Mouse (Mus musculus): ENCODE results near the gene Exosc8.
A peak's percentile ranks its signal among the peaks of the same experiment; 100 is the strongest.
"Not testable (repeated sequence)": the region's sequence is repeated elsewhere in the genome, so short reads cannot be mapped to it uniquely, and the experiment has no call there.

Gene Exosc8

DNA sequence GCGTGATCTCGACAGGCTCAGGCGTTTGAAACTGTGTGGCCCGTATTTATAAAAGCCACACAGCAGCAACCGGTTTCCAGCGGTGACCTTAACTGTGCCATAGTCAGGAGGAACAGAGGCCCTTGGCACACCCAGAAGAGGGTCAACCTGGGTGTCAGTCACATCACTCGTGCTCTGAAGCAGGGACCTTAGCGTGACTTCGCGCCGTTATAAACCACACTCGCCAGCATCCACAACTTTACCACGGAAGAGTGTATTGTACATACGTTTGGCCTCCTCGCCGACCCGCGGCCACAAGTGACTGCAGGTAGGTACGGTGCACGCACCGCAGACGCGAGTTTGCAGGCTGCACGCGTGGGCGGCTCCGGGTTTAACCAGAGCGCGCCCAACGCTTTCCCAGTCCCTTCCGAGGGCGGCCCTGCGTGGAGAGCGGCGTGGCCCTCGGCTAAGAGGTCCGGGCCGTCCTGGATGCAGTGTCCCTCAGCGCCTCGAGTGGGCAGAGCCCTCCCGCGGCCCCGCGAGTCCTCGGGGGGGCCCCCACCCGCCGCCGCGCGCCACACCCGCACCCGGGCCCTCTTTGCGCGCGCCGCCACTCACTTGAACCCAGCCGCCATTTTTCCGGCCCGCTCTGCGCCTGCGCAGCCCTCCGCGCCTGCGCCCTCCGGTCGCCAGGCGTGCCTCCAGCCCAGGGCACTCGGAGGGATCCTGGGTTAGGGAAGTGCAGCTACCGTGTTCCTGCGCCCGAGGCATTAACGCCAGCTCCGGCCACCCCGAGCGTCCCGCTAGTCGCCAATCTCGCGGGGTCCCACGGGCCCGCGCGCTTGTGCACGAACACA is 564 bp downstream of the Exosc8 start:
- DNase-seq = peak; percentile 88

DNA sequence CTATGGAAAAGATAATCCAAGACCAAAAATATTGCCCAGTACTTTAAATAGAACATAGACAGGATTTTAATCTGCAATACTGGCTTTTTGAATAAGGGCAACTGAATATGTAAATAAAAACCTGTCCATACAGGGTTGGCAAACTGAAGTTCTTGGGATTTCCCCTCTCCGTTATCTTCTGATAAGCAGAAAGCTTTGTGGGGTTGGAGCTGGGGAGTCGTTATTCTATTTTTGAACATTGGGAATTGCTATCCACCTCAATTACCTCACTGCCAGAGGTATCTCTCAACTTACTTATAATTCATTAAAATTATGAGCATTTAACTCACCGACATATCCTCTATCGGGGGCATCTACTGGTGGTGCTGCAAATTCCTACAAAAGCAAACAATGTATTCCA is 2.8 kb downstream of the Exosc8 start:
- no peak for DNase-seq

DNA sequence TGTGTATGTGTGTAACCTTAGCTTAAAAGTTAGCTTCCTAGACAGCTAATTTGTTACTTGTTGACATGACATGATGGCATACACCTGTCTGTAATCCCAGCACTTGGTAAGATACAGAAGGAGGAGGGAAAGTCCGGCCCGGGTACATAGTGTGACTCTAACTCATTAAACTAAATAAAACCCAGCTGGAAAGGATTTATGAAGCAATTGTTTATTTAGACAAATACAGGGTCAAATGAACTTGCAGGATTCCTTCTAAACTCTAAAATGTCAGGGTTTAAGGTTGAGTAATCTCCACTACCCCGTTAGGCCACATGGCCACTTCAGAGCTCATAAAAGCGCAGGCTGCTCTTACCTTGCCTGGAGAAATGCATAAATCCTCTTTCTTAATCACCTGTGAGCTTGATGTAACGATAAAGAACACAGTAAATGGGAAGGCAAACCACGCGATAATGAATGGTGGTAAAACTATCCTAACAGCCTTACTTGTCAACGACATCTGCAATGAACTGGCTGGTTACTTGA is 3.5 kb downstream of the Exosc8 start:
- DNase-seq = no peak

DNA sequence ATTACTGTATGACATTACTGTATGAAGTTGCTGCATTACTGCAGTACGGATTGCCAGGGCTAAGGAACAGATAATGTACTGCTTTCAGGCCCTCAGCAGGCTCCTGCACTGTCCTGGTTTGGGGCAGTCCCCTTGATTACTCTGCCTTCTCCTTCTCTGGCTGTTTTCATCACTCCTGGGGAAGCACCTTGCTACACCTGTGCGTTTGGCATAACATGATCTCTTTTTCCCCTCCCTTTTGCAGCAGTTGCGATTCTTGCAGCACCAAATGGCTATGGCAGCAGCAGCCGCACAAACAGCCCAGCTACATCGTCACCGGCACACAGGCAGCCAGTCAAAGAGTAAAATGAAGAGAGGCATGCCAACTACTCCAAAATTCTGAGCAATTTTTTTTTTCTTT is 7.1 kb downstream of the Exosc8 start:
- no peak for DNase-seq

DNA sequence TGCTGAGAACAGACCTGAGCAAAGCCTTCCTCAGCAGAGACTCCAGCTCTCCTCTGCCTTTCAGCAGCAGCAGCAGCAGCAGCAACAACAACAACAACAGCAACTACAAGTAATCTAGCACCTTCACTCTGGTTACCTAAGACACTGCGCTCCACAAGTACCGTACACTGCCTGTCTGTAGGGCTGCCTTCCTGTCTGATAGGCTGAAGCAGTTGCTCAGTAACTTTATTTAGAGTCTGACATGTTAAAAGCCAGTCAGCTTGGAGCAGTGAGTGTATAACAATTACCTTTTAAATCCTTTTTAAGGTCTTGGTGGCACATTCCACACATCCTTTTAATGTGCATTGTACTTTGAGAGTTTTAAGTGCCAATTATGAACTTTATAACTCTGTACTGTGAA is 7.6 kb downstream of the Exosc8 start:
- no peak for DNase-seq

DNA sequence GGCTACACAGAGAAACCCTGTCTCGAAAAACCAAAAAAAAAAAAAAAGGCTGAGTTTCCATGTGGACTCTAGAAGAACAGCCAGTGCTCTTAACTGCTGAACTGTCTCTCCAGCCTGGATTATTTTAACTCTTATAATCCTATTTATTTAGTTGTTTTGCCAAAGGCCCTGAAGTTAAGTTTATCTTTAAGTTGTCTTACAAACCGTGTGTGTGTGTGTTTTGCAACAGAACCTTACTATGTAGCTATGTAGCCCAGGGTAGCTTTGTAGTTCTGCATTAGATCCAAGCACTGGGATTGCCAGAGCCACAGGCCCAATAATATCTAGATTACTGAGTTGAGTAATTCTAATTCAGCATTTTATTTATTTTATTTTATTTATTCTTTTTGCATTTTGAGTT is 9.8 kb downstream of the Exosc8 start:
- no peak for DNase-seq

DNA sequence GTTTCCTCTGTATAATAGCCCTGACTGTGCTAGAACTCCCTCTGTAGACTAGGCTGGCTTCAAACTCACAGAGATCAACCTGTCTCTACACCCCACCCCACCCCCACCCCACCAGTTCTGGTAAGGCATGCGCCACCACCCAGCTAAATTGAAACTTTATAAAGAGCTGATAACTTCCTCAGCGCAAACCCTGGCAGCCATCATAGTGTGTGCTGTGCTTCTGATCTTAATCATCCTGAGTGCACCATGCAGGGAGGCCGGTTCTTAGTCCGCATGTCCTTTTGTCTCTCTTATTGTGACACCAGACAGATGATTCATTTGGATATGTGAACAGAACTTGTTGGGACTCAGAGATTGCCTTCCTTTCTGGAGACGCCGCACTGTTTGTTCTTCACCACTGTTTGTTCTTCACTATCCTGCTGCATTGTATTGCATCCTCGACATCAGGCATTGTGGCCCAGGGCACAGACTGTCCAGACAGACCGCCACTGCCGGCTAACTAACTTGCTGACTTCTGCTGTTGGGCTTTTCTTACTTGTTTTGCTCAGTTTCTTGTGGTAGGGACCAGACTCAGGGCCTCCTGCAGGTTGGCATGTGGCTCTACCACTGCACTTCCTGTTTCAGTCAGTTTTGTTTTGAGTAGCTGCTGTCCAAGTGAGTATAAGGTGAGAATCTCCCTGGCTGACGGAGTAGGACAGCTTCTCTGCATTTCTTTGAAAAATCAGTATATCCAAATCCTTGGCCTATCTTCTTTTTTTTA is 11.3 kb downstream of the Exosc8 start:
- DNase-seq = no peak

DNA sequence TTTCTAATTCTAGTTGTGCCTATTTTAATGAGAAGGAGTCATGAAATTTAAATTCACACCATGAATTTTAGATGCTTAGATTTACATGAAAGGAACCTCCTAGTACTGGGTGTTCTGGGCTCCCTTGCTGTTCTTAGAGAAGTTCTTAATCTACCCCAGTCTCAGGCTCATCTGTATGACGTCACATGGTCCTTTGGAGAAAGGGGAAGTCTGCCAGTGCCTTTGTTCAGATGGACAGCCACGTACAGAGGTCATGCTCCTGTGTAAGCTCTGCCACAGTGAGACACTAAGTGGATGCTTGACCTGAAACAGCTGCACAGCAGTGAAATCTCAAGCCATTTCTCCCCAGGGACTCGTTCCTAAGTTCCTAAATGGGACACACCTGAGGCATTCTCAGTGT is 16.2 kb downstream of the Exosc8 start:
- no peak for DNase-seq

DNA sequence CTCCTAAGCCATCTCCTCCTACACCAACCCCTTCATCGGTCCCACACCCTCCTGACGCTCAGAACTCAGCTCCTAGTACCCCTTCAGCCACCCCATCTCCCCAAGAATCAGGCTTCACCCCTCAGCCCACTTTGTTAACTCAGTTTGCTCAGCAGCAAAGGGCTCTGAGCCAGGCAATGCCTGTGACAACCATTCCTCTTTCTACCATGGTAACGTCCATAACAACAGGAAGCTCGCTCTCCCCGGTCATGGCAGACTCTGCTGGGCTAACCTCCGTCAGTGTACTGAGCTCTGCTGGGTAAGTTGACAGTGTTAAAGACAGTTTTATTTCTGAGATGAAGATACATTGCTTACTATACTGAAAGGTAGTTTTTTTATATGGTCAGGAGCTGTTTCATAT is 17.8 kb downstream of the Exosc8 start:
- no peak for DNase-seq

DNA sequence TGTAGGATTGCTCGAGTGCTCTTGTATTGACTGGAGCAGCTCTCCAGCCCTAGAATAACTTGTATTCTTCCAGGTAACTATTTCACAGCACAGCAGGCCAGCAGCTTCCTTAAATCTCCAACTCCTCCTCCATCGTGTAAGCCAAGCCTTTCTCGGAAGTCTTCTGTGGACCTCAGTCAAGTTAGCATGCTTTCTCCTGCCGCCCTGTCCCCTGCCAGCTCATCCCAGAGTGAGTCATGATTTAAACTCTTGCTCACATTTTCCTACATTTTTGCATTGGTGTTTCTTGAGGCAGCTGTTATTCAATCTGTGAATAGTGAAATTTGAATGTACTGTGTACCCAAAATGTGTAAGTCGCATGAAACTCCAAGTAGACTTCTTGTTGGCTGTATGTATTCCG is 19.7 kb downstream of the Exosc8 start:
- DNase-seq = peak; percentile 32

DNA sequence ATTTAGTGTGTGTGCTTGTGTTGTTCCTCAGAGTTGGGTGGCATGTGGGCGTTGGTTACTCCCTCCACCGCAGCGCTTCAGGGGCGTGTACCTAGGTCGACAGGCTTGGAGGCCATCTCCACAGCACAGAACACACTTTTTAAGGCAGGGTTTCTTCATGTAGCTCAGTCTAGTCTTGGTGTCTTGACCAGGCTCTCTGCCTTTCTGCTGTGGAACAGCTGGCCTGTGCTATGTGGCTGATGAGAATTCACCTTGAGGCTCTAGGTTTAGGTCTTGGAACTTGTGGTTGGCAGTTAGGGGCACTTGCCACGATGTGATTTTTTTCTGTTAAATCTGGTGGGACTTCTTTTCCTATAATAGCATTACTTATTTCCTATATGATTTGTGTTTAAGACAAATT is 20.9 kb downstream of the Exosc8 start, which contains the start of gene Gm21958:
TSS of gene Gm21958 (minus strand) at position 101 of the 400 bp plus-strand sequence.
- DNase-seq = no peak

DNA sequence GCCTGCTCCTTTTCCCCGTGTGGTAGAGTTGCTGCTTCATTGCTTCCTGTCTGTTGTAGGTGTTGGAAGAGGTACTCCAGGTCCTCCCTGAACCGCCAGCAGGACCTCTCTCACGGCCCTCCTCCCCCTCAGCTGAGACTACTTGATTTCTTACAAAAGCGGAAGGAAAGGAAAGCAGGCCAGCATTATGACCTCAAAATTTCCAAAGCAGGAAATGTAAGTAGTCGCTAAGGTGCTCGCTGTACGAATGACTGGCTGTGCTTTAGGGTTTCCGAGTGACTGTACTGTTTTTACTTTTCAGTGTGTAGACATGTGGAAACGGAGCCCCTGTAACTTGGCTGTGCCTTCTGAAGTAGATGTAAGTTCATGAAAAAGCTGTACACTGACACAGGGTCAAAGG is 26.2 kb downstream of the Exosc8 start:
- DNase-seq = no peak

DNA sequence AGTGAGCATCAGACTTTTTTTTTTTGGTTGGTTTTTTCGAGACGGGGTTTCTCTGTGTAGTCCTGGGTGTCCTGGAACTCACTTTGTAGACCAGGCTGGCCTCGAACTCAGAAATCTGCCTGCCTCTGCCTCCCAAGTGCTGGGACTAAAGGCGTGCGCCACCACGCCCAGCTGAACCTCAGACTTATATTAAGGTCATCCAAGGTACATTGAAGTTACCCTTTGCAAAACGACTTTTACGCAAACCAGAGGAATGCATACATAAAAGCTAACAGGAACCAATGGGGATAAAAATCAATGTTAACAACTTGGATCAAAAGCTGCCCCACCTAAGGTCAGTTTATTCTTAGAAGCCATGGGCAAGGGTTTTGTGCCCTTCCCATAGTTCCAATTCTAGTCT is 31.1 kb downstream of the Exosc8 start:
- DNase-seq = not testable (repeated sequence)

DNA sequence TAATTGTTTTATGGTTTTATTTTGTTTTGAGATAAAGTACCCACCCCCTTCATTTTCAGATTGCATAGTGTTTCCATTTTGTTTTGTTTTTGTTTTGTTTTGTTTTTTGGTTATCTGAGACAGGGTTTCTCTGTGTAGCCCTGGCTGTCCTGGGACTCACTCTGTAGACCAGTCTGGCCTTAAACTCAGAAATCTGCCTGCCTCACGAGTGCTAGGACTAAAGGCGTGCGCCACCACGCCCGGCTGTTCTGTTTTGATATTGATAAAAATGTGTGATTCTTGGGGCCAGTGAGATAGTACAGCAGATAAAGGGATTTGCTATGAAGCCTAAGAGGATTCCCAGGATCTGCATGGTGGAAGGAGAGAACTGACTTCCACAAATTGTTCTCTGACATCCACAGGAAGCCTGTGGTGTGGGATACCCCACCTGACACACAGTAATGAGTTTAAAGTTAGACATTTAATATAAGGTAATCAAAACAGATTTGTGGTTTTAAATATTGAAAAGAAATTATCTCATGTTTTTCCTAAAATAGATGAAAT is 35.4 kb downstream of the Exosc8 start:
- no peak for DNase-seq

DNA sequence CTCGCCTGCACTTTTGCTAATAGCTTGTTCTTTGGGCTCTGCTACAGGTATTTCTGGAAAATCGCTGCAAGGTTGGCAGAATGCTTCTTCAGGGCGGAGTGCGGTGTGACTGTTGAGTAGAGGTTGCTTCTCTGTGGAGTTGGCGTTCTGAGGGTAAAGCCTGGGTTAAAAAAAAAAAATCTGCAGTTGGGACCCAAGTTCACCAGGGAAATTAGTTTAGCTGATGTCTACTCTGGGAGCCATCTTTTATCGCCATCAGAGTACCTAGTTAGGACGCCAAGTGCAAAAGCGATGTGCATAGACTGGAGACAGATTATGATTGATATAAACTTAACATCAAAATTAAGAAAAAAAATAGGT is 42.2 kb downstream of the Exosc8 start:
- no peak for DNase-seq

DNA sequence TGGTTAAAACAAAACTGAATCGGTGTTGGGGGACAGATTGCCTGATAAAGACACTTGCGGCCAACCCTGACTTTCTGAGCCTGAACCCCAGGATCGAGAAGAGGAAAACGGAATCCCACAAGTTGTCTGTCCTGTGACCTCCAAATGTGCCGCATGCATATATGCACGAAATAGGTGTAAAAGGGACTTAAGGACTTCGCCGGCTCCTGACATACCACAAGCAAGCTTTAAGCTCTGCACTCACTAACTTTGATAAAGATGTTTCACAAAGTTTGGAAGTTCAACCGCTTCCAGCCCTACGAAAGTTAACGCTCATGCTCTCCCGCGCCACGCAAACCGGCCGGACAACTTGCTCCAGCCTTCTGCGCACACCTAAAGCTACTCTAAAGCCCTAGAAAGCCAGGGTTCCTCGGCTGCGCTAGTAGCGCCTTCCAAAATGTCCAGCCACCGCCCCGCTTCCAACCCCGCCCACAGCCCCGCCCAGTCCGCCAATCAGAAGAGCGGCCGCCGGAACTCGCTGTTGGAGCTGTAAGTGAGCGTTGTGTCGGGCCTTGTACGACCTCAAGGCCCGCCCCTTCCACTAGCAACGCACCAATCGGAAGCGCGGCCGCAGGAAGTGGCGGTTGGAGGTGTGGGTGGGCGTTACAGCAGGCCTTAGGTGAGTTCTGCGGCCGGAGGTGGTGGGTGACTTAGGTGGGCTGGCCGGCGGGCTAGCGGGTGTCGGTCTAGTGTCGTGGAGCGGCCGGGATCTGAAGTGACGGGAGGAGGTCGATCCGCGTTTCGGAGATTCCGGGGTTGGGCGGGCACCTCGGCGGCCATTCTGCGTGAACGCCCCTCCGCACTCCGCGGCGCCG is 42.8 kb downstream of the Exosc8 start, which contains the start of gene Supt20:
TSS of gene Supt20 (plus strand) at position 606 of the 854 bp plus-strand sequence.
- DNase-seq = peak; percentile 93

DNA sequence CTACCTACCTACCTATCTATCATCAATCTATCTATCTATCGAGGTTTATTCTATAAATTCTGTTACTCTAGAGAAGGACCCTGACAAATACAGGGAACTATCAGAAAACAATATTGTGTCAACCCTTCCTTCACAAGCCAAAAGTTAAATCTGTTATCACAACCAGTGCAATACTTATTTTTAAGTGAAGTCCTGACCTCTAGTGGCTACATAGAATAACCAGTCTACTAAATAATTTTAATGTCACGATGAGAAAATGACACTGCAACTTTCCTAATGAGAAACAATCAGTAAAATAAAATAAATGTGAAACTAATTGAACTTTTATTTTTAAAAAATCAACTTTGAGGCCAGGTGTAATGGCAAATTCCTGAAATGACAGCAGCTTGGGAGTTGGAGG is 46.1 kb downstream of the Exosc8 start:
- DNase-seq = no peak

DNA sequence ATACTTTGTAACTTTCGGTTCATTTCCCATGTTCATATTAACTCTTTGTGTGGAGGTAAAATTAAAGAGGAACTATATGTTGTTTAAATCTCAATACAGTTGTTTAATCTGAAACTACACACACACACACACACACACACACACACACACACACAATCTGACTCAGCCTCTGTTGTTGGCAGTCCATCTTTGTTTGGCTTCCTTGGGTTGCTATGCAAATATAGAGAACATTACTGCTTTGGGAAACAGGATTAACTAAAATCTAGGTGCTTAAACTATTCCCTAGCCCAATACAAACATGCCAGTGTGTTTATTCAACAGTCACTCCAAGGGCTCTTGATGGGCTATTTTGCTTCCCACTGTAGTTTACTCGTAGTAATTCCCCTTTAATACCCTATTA is 47.9 kb downstream of the Exosc8 start:
- no peak for DNase-seq

DNA sequence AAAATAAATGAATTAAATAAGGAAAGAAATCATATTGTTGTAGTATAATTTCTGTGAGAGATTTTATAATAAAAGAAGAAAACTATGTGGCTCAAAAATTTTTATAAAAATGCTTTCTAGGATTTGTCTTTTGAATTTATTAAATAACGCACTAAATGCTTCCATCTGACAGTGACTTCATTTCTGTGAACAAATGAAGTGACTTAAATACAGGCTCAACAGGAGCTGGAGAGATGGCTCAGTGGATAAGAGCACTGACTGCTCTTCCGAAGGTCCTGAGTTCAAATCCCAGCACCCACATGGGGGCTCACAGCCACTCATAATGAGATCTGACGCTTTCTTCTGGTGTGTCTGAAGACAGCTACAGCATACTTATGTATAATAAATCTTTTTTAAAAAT is 50.0 kb downstream of the Exosc8 start:
- DNase-seq = no peak

DNA sequence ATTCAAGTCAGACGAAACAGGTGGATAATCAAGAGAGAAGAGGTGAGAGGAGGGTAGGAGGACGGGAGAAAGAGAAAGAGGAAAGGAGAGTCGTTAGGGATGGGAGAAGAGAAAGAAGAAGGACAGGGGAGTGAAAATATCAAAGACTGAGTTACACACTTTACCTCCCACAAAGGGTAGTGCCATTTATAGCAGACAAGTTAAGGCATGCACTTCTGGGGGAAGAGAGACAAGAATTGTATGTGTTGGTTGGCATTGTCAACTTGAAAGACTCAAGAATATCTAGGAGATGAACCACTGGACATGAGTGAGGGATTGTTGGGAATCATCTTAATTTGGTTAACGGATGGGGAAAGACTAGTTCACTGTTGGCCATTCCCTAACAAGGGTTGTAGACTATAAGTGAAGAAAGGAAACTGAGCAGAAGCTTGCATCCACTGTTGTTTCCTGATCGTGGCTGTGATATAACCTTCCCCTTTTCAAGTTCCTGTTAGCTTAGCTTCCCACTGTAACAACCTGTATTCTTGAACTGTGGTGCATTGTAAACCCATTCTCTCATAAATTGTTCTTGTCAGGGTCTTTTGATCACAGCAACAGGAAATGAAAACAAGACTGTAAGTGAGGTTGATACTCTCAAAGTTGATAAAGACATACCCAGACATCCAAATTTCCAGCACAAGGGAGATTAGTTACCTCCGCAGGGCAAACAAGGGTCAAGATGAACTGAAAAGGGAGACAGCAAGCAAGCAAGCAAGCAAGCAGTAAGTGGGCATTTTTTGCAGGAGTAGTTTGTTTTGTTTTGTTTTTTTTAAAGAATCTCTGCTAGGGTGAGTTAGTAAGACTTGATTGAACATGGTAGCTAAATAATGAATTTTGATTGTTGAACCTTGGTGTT is 53.6 kb downstream of the Exosc8 start:
- no peak for DNase-seq
